Mouse (Mus musculus): ENCODE measurements around the gene Ehmt2.

- TF ChIP-seq CTCF (IDR thresholded peaks at IDR 0.05; ENCODE audit: borderline replicate concordance, control insufficient read depth, extremely low read depth, insufficient read depth, low read length, poor library complexity) (no peak), POLR2A (IDR thresholded peaks at IDR 0.05; ENCODE audit: control insufficient read depth, extremely low read depth, insufficient read depth, low read length, poor library complexity) (no peak)
Measured at GRCm38 (mm10) chr17:34898706-34899052, 410 bp downstream of the Ehmt2 start.
